Mouse (Mus musculus) embryonic facial prominence, embryonic 15.5 days (tissue): ENCODE data around the gene Soat1. TPM values are rescaled to one million over a fixed set of nuclear protein-coding genes. Genes with fewer than 3 reads are reported as not detected.

Source experiments
- polyA plus RNA-seq: library from polyadenylated mRNA; unstranded; fragments of >200 nt; fragmentation: Nextera tagmentation; extraction: Ambion mirVana; gene quantifications from 2 replicates; pipeline ENCODE4 v1.2.1, GENCODE M21; 2015

Soat1 gene
- polyA plus RNA-seq, 1 experiment from 2014 or later, result 23.1 TPM

Other genes with a start within 250 kb of the Soat1 start
- 0.47 and 0.64 TPM in 2 replicates for gene Tdrd5, start 170.7 kb downstream of the Soat1 start, polyA plus RNA-seq
- 0.08 TPM in 1 of 2 replicates, not detected in the other for gene Nphs2, start 163.6 kb downstream of the Soat1 start, polyA plus RNA-seq
- 928 and 944 TPM in 2 replicates for gene Gm2000, start 108.3 kb downstream of the Soat1 start, polyA plus RNA-seq
- gene Axdnd1, start 53.2 kb downstream of the Soat1 start, polyA plus RNA-seq, result not detected in 2 replicates
- 0.53 and 0.93 TPM in 2 replicates for gene Gm10031, start 49.7 kb upstream of the Soat1 start, polyA plus RNA-seq
- gene Abl2, start 84.5 kb upstream of the Soat1 start, polyA plus RNA-seq, result 4.0 and 4.5 TPM in 2 replicates
- gene Tor3a, start 200.0 kb upstream of the Soat1 start, polyA plus RNA-seq, result 13.7 and 15.4 TPM in 2 replicates
- 26.9 and 28.0 TPM in 2 replicates for gene Fam20b, start 244.8 kb upstream of the Soat1 start, polyA plus RNA-seq